Mouse (Mus musculus) heart, embryonic 15.5 days (tissue): ENCODE data around the gene Mef2d. TPM values are rescaled to one million over a fixed set of nuclear protein-coding genes. Genes with fewer than 3 reads are reported as not detected.

Source experiments
- ATAC-seq: fragments of 200-750 bp; cut with Nextera tagmentation; replicated peaks from 2 replicates; pipeline ENCODE4 v1.8.0; 2017; ENCODE audit warnings: low read depth, moderate TSS enrichment; ENCODE audit not compliant: insufficient number of reproducible peaks, insufficient read depth, low FRiP score
- H3K27ac ChIP-seq: fragments of 300-500 bp; sonication (generic); 2 replicates; pipeline ENCODE4 v1.5.1; 2015; ENCODE audit warnings: mild to moderate bottlenecking, inconsistent platforms
- H3K27me3 ChIP-seq: fragments of 300-500 bp; sonication (generic); 2 replicates; pipeline ENCODE4 v1.6.1; 2015; ENCODE audit warnings: inconsistent platforms
- H3K36me3 ChIP-seq: fragments of 300-500 bp; sonication (generic); 2 replicates; pipeline ENCODE4 v1.6.1; 2015; ENCODE audit warnings: mild to moderate bottlenecking, inconsistent platforms
- H3K4me1 ChIP-seq: fragments of 300-500 bp; sonication (generic); replicated peaks from 2 replicates; pipeline ENCODE4 v1.6.1; 2015; ENCODE audit warnings: inconsistent platforms
- H3K4me2 ChIP-seq: fragments of 300-500 bp; sonication (generic); 2 replicates; pipeline ENCODE4 v1.6.1; 2015; ENCODE audit warnings: inconsistent platforms, mild to moderate bottlenecking, moderate library complexity
- H3K4me3 ChIP-seq: fragments of 300-500 bp; sonication (generic); 2 replicates; pipeline ENCODE4 v1.5.1; 2015; ENCODE audit warnings: mild to moderate bottlenecking, inconsistent platforms
- H3K9ac ChIP-seq: fragments of 300-500 bp; sonication (generic); 2 replicates; pipeline ENCODE4 v1.6.1; 2015; ENCODE audit warnings: mild to moderate bottlenecking, inconsistent platforms
- H3K9me3 ChIP-seq: fragments of 300-500 bp; sonication (generic); replicated peaks from 2 replicates; pipeline ENCODE4 v1.6.1; 2016; ENCODE audit warnings: inconsistent platforms
- WGBS: fragments of 180-500 bp; shearing (Covaris S2); methylation state at CpG from one replicate; pipeline ENCODE4 v1.1.7; 2015; ENCODE audit warnings: mixed read lengths; 5-methylcytosine and 5-hydroxymethylcytosine counted together
- polyA plus RNA-seq: library from polyadenylated mRNA; unstranded; fragments of >200 nt; fragmentation: Nextera tagmentation; extraction: Ambion mirVana; gene quantifications from 2 replicates; pipeline ENCODE4 v1.2.1, GENCODE M21; 2015

The Mef2d gene
- polyA plus RNA-seq, 1 experiment from 2014 or later: 35.4 TPM

DNA sequence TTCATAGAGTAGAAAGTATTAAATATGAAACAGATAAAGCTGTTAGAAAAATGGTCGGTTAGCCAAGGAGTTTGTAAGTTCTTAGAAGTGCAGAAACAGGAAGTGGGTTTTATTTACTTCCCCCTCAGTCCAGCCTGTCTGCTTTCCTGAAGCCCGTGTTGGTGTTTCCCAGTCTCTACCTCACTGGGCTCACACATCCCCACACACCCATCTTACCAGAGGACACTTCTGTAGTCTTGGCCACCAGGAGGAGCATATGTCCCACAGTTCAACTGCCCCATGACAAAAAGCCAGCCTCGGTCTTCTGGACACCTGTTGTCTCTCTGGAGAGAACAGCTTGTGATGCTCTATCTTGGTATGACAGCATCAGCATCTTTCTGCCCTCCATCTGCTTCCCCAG, 49.0 kb downstream of the Mef2d start:
- no peaks in the 10 kb centered on the region for H3K36me3 ChIP-seq
- no peaks in the 10 kb centered on the region for H3K9me3 ChIP-seq
- H3K4me2 ChIP-seq: no peak overlapping the region
- H3K27me3 ChIP-seq: peaks cover 47% of the 10 kb centered on the region
- H3K27ac ChIP-seq: no peak overlapping the region
- ATAC-seq: no peak
- H3K4me1 ChIP-seq: no peaks in the 10 kb centered on the region
- H3K9ac ChIP-seq: no peak overlapping the region
- no peak overlapping the region for H3K4me3 ChIP-seq
- 27% methylated on average over 3 of the region's 3 CpGs for WGBS

DNA sequence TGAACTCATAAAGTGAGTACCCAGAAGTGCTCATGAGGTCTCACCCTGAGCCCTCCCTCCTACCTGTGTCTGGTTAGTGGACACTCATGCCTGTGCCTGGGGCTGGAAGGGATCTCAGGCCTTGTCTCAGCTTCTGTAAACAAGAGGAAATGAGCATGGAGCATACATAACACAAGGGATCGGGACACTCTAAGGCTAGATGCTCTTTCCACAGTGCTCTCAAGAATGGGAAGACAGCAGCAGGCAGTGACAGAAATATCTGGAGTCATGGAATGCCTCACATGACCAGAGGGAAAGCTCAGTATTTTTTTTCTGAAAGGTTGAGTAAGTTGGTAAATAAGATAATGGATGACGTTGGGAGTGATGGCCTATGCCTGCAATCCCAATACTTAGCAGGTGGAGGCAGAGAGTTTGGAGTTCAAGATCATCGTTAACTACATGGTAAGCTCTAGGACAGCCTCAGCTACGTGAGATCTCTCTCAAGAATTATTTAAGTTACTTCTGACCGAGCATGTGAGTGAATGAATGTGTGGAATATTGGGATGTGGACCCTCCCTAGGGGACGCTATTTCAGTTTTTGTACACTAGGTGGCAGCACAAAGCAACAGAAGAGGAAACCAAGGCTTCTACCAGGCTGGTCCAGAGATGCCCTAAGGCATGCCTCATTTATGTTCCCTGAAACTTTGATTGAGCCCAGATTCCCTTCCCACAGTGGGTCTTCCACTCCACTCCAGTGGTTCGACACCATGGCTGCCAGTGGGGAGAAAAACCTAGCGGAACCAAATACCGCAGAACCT, 49.8 kb downstream of the Mef2d start:
- Histone ChIP-seq H3K9ac (no peak overlapping the region), H3K4me2 (no peak overlapping the region), H3K27me3 (peaks cover 55% of the 10 kb centered on the region), H3K27ac (no peak overlapping the region), H3K9me3 (no peaks in the 10 kb centered on the region), H3K36me3 (no peaks in the 10 kb centered on the region), H3K4me3 (no peak overlapping the region), H3K4me1 (no peaks in the 10 kb centered on the region)
- no peak for ATAC-seq
- 30% methylated on average over 9 of the region's 9 CpGs for WGBS

DNA sequence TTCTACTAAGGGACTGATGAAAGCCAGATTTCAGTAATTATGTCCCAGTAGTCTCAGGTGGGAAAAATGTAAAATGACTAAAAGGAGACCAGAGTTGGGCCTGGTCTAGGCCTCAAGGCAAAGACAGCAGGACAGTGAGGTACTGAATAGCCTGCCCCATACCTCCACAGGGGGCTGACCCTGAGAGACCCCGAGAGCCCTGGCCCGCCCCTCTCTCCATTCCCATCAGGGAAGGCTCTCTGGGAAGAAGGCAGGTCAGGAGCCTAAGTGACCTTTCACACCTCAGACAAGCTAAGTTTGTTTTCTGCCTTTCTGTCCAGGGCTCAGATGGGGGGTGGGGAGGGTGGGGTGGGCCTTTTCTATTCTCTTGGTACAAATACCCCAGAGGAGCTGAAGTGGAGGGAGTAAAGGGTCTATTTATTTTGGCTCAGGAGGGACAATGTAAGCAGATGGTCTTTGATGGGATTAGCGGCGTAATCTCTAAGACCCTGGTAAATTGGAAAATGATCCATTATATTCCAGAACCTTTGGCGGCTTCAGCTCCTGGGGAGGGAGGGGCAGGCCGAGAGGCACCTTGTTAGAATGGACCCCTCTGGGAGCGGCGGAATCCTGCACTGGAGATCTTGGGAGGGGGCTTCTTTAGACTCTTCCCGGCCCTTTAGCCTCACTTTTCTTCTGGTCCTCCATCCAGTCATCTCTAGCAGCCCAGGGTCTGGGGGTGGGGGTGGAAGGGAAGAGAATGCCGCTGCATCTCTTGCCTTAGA, 55.8 kb downstream of the Mef2d start:
- Histone ChIP-seq H3K4me1 (peaks cover 11% of the 10 kb centered on the region), H3K9me3 (no peaks in the 10 kb centered on the region), H3K9ac (no peak overlapping the region), H3K36me3 (no peaks in the 10 kb centered on the region), H3K27ac (no peak overlapping the region), H3K4me2 (no peak overlapping the region), H3K27me3 (peaks cover 95% of the 10 kb centered on the region), H3K4me3 (no peak overlapping the region)
- no peak for ATAC-seq
- 18% methylated on average over 10 of the region's 10 CpGs for WGBS

DNA sequence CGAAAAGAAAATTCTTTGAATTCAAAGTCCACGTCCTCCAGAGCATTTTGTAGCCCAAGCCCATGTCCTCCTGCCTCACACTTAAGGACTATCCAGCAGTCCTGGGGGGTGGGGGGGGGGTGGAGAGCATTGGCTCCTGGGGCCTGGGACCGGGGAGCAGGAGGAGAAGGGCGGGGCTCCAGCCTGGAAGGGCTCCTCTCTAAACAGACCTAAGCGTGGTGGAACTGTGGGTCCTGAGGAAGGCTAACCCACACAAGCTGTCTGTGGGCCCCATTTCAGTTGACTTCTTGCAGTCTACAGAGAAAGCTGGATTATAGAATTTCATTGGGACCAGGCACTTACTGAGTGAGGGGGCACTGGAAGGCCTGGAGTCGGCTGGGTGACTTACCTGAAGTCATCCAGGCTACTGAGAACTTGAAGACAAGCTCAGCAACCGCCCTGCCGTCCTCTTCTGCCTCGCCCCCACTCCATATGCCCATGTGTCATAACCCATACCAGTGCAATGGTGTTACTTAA, 56.4 kb downstream of the Mef2d start:
- Histone ChIP-seq H3K36me3 (no peaks in the 10 kb centered on the region), H3K27ac (no peak overlapping the region), H3K4me2 (no peak overlapping the region), H3K9me3 (no peaks in the 10 kb centered on the region), H3K9ac (no peak overlapping the region), H3K4me1 (peaks cover 11% of the 10 kb centered on the region), H3K27me3 (peaks cover 95% of the 10 kb centered on the region), H3K4me3 (no peak overlapping the region)
- 7% methylated on average over 9 of the region's 9 CpGs for WGBS
- ATAC-seq: no peak

DNA sequence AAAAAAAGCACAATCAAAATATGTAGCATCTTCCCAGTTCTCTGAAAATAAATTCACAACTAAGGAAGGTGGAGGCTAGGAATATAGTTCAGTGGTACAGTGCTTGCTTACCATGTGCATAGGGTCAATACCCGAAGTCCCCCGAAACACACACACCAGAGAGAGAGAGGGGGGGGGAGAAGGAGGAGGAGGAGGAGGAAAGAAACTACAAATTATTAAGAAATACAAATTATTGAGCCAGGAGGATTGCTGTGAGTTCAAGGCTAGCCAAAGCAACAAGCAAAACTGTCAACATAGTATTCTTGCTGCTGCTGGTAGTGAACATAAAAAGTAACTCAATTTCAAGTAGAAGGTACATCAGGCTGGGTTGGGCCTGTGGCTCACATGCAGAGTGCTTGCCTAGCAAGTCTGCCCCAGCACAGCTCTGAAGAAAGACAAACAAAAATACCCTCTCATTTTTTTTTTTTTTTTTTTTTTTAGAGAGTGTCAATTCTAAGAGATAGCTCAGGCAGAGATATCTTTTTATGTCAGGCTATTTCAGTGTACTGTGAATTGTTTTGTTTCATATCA, 57.5 kb downstream of the Mef2d start:
- ATAC-seq: no peak
- Histone ChIP-seq H3K9ac (no peak overlapping the region), H3K9me3 (no peaks in the 10 kb centered on the region), H3K36me3 (no peaks in the 10 kb centered on the region), H3K4me2 (no peak overlapping the region), H3K27me3 (peaks cover 95% of the 10 kb centered on the region), H3K4me1 (peaks cover 11% of the 10 kb centered on the region), H3K27ac (no peak overlapping the region), H3K4me3 (no peak overlapping the region)
- 44% methylated on average over 2 of the region's 2 CpGs for WGBS

DNA sequence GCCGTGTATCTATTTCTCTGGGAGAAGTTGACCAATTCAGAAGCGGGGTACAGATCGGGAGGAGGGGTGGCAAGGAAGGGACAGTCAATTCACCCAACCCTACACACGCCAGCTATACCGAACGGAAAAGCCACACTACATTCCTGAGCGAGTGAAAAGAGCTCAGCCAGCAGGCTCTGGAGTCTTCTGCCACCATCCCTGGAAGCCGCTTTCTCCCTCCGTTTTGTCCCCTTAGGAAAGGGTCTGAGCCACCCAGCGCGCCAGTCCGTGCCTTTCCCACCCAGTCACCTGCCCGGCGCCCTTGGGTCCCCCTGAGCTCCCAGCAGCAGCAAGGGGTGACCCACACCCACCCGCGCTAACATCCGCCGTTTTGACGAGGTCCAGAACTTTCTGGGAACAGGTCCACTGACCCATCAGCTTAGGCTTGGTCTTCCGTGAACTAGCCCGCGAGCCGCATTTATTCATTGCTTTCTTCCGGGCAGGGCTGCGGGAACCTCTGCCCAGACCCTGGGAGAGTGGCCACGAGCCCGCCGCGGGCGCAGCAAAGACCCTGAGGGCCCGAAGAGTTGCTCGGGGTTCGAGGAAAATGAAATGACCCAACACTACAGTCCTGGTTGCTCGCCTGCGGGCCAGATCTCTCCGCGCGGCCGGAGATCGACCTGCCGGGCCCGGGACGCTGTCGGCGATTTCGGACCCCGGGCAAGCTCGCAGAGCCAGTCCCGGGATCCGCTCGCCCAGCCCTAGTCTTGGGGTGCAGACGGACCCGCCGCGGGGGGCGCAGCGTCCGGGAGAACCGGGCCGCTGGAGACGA, 58.2 kb downstream of the Mef2d start:
- 0 out of 2 replicates have a peak overlapping the region, but pooled peaks have one; percentile 5 for H3K9ac ChIP-seq
- no peak for ATAC-seq

DNA sequence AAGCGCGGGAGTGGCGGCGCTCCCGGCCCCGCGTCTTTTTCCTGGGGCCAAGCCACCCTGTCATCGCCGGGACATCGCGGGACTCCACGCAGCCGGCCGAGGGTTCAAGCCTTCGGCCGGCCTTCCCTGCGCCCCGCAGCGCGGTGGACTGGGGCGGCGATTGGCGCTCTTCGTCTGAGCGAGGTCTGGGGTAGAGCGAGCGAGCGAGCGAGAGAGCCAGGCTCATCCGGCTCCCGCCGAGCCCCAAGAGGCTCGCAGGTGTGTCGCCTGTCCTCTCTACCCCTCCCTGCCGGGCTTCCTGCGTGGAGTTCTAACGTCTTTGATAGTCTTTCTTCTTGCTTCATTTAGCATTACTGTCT, 58.8 kb downstream of the Mef2d start:
- 1% methylated on average over 36 of the region's 37 CpGs for WGBS
- Histone ChIP-seq H3K36me3 (no peaks in the 10 kb centered on the region), H3K4me2 (peak overlapping the region; percentile 65), H3K9me3 (no peaks in the 10 kb centered on the region), H3K4me1 (peaks cover 11% of the 10 kb centered on the region), H3K27me3 (peaks cover 98% of the 10 kb centered on the region), H3K4me3 (peak overlapping the region; percentile 44), H3K9ac (0 out of 2 replicates have a peak overlapping the region, but pooled peaks have one; percentile 5), H3K27ac (no peak overlapping the region)
- ATAC-seq: no peak

More for the DNA sequence above, 58.2 kb downstream of the Mef2d start:
- Histone ChIP-seq H3K4me3 (peak overlapping the region; percentile 44), H3K36me3 (no peaks in the 10 kb centered on the region), H3K27ac (no peak overlapping the region), H3K27me3 (peaks cover 98% of the 10 kb centered on the region), H3K4me1 (peaks cover 11% of the 10 kb centered on the region), H3K4me2 (peak overlapping the region; percentile 65), H3K9me3 (no peaks in the 10 kb centered on the region)
- WGBS: under 1% methylated on average over 61 of the region's 61 CpGs

DNA sequence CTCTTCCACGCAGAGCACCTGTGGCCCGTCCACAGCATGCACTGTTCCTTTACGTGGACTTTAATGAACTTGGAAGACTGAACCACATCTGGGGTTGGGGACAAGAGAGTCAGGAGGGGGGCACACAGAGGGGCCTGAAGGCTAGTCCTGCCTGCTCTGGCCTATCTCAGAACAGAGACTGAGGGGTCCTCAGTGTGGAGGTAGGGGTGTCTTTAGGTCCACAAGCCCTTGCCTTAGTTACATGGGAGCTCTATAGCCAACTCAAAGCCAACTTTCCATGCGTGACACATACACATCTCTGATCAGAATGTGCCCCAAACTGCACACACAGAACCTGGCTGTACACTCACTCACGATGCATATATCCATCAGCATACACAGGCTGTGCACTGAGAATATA, 59.5 kb downstream of the Mef2d start:
- 19% methylated on average over 5 of the region's 5 CpGs for WGBS
- Histone ChIP-seq H3K27me3 (peaks cover 100% of the 10 kb centered on the region), H3K4me2 (no peak overlapping the region), H3K9ac (no peak overlapping the region), H3K9me3 (no peaks in the 10 kb centered on the region), H3K4me3 (no peak overlapping the region), H3K36me3 (no peaks in the 10 kb centered on the region), H3K4me1 (peaks cover 11% of the 10 kb centered on the region), H3K27ac (no peak overlapping the region)
- no peak for ATAC-seq

DNA sequence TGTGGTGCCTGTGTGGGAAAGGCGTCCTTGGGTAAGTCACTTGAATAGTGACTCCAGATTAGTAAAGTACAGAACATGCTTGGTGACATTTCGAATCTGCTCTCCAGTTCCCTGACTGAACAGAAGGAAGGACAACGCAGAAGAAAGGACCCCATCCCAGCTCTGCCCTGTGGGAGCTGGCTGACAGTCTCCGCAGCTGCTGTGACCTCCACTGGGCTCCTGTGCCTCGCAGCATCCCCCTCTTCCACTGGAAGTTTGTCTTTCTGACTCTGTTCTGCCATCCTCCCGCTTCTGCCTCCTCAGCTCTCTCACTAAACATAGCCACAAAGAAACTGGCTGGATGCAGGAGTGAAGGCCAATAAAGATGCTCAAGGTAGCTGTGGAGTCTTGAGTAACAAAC, 60.8 kb downstream of the Mef2d start:
- ATAC-seq: no peak
- H3K9me3 ChIP-seq: no peaks in the 10 kb centered on the region
- no peaks in the 10 kb centered on the region for H3K36me3 ChIP-seq
- whole genome bisulfite sequencing: 6% methylated on average over 6 of the region's 6 CpGs
- peaks cover 11% of the 10 kb centered on the region for H3K4me1 ChIP-seq
- no peak overlapping the region for H3K9ac ChIP-seq
- H3K27ac ChIP-seq: no peak overlapping the region
- H3K27me3 ChIP-seq: peaks cover 100% of the 10 kb centered on the region
- H3K4me3 ChIP-seq: no peak overlapping the region
- H3K4me2 ChIP-seq: no peak overlapping the region

DNA sequence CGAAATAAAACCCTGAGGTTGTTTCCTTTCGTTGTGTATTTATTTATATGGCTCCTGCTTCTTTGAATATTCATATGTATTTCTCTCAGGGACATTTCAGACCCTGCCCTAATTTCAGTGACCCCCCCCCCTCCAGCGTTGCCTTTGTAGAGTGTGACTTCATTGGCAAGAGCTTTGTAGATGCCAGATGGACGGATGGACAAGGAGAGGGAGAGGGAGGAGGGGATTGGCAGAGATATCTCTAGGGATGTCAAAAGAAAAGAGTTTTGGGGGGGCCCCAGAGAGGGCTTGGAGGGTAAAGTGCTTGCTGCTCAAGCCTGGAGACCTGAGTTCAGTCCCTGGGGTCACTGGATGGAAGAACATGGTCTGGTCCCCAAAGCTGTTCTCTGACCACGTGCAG, 61.3 kb downstream of the Mef2d start:
- no peak overlapping the region for H3K9ac ChIP-seq

More for the DNA sequence above, 61.3 kb downstream of the Mef2d start:
- Histone ChIP-seq H3K9me3 (no peaks in the 10 kb centered on the region), H3K36me3 (no peaks in the 10 kb centered on the region), H3K27ac (no peak overlapping the region), H3K4me3 (no peak overlapping the region), H3K27me3 (peaks cover 100% of the 10 kb centered on the region), H3K4me2 (no peak overlapping the region), H3K4me1 (peaks cover 11% of the 10 kb centered on the region)
- ATAC-seq: no peak
- 15% methylated on average over 5 of the region's 5 CpGs for WGBS
